Mouse (Mus musculus) myocyte (in vitro differentiated cells): ENCODE data around the gene Cant1.

Source experiments
- CEBPB ChIP-seq: IDR thresholded peaks from 2 replicates; pipeline ENCODE4 v1.6.1; 2011; ENCODE audit warnings: mild to moderate bottlenecking, moderate library complexity; ENCODE audit not compliant: poor library complexity, insufficient read depth, severe bottlenecking
- E2F4 ChIP-seq: IDR thresholded peaks from one replicate; pipeline ENCODE4 v1.6.1; 2011; ENCODE audit warnings: mild to moderate bottlenecking, control low read depth, moderate library complexity; ENCODE audit not compliant: insufficient read depth
- MAX ChIP-seq: IDR thresholded peaks from one replicate; pipeline ENCODE4 v1.6.1; 2011; ENCODE audit warnings: low read depth, mild to moderate bottlenecking, control low read depth
- MYOD1 ChIP-seq, 3 experiments: IDR thresholded peaks; one replicate each; pipeline ENCODE4 v1.6.1; 2011; ENCODE audit warnings: control low read depth in 2 of 3, low read depth in 2 of 3, mild to moderate bottlenecking in 2 of 3, moderate library complexity in 1 of 3; ENCODE audit not compliant: insufficient read length in 2 of 3, control insufficient read depth in 1 of 3
- MYOG ChIP-seq, 3 experiments: IDR thresholded peaks; one replicate each; pipeline ENCODE4 v1.6.1; 2011; ENCODE audit warnings: control low read depth in 2 of 3, low read depth in 2 of 3, mild to moderate bottlenecking in 2 of 3; ENCODE audit not compliant: insufficient read length in 2 of 3, control insufficient read depth in 1 of 3, insufficient read depth in 1 of 3
- POLR2A ChIP-seq: IDR thresholded peaks from one replicate; pipeline ENCODE4 v1.6.1; 2011; ENCODE audit warnings: low read depth, mild to moderate bottlenecking, control low read depth, moderate library complexity; ENCODE audit not compliant: insufficient read length
- POLR2AphosphoS2 ChIP-seq: IDR thresholded peaks from one replicate; pipeline ENCODE4 v1.6.1; 2011; ENCODE audit warnings: low read depth, control low read depth; ENCODE audit not compliant: insufficient read length
- REST ChIP-seq: IDR thresholded peaks from one replicate; pipeline ENCODE4 v1.6.1; 2011; ENCODE audit warnings: mild to moderate bottlenecking, control low read depth, moderate library complexity; ENCODE audit not compliant: insufficient read depth, insufficient read length
- SRF ChIP-seq: IDR thresholded peaks from one replicate; pipeline ENCODE4 v1.6.1; 2011; ENCODE audit warnings: low read depth; ENCODE audit not compliant: control insufficient read depth, insufficient read length
- USF1 ChIP-seq: IDR thresholded peaks from one replicate; pipeline ENCODE4 v1.6.1; 2011; ENCODE audit warnings: low read depth, mild to moderate bottlenecking, control low read depth, moderate library complexity

DNA sequence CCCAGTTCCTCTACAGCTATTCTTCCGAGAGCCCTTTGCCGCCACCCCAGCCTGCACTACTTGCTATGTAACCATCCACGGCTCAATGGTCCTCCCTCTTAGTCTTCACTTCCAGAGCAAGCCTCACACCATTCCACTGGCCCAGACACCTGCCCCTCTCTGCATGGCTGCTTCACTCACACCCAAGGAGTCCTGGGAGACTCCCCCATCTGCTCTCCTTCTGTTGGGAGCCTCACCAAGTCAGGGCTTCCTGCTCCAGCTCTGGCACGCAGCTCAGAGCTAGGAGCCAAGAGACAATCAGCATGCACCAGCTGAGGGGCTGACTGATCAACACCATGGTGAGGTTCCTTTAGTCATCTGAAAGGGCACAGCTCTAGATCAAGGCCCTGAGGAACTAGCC, 5.8 kb downstream of the Cant1 start:
- TF ChIP-seq POLR2A = no peak
- no peak for TF ChIP-seq POLR2AphosphoS2
- no peak for TF ChIP-seq MYOG (IDR thresholded peaks at IDR 0.05; ENCODE audit: control insufficient read depth in 1 of 3, insufficient read depth in 1 of 3, insufficient read length in 2 of 3, low read depth in 2 of 3)
- TF ChIP-seq REST = no peak
- no peak for TF ChIP-seq USF1
- no peak for TF ChIP-seq MAX
- TF ChIP-seq CEBPB = no peak
- TF ChIP-seq E2F4 = no peak
- no peak for TF ChIP-seq MYOD1 (IDR thresholded peaks at IDR 0.05; ENCODE audit: control insufficient read depth in 1 of 3, insufficient read length in 2 of 3, low read depth in 2 of 3)
- no peak for TF ChIP-seq SRF
